Mouse (Mus musculus): ENCODE measurements at regions not wholly inside any gene's neighbourhood (a gene's known extent, or its start where the extent isn't known, plus 50 kb on each side); places are given as distances from the start of the nearest gene placed in this dataset.

GRCm38 (mm10) chr9:46824703-46825102 is 173.8 kb upstream of the Gm4791 start:
- TF ChIP-seq CTCF (IDR thresholded peaks at IDR 0.05; ENCODE audit: borderline replicate concordance, control insufficient read depth, extremely low read depth, insufficient read depth, low read length, poor library complexity) (no peak), POLR2A (IDR thresholded peaks at IDR 0.05; ENCODE audit: control insufficient read depth, extremely low read depth, insufficient read depth, low read length, poor library complexity) (no peak)

Data from thymus, adult 2 months (tissue).